Mouse (Mus musculus) heart, adult 2 months (tissue): ENCODE results near the gene Hmga2.

Experiments
- CTCF ChIP-seq: fragments of 200-600 bp; IDR thresholded peaks from 2 replicates; pipeline ENCODE4 v1.8.1; 2022; ENCODE audit warnings: antibody characterized with exemption, mild to moderate bottlenecking, moderate library complexity
- EP300 ChIP-seq: fragments of 200-500 bp; IDR thresholded peaks from 2 replicates; pipeline ENCODE4 v1.6.1; 2011; ENCODE audit warnings: low read depth, low read length, control low read depth; ENCODE audit not compliant: insufficient read depth
- POLR2A ChIP-seq: fragments of 200-500 bp; IDR thresholded peaks from 2 replicates; pipeline ENCODE4 v1.6.1; 2011; ENCODE audit warnings: mild to moderate bottlenecking, low read depth, low read length, control low read depth; ENCODE audit not compliant: insufficient read depth

DNA sequence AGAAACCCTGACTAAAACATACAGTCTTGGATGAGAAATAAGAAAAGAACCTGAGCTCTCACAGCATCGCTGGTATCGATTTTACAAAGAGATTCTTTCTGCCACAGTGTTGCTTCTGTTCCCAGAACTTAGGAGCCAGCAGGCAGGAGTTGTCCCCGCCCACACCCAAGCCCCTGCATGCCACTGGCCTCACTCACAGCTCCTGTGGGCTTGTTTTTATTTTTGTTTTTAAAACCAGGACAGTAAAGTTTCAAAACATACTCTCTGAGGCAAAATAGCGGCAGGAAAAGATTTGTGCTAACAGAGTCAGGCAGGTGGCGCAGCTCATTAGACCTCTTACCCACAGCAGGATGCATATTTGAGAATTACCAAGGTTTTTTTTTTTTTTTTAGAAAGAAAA lies 137.4 kb downstream of the Hmga2 start:
- TF ChIP-seq POLR2A (no peak), CTCF (no peak), EP300 (no peak)
